Mouse (Mus musculus): ENCODE data around the gene Peak1. TPM values are rescaled to one million over a fixed set of nuclear protein-coding genes. Genes with fewer than 3 reads are reported as not detected.
A peak's percentile ranks its signal among the peaks of the same experiment; 100 is the strongest.

The Peak1 gene
- total RNA-seq, 2 experiments from 2014 or later: 10.8 to 18.2 TPM

DNA sequence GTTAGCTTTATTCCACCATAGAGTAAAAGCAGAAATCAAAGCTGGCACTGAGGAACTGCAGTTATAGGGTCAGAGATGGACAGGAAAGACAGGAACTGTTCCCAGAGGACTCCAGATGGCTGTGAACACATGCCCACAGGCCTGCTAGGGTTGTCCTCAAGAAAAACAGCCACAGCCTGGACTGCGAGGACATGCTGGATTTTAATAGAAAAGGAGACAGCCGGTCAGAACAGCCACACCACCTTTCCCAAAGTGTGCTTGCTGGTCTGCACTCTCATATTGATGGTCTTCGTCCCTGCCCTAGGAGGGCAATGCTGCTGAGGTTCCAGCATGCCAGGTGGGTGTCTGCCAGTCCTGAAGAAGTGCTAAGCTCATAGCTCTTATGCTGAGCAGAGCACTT, 148.8 kb downstream of the Peak1 start:
- no peak overlapping the region for H3K4me3 ChIP-seq
- no peak for TF ChIP-seq CTCF (IDR thresholded peaks at IDR 0.05)
- no peak for DNase-seq
- intact Hi-C loops (cut with DNase I): loop anchor here (5.0 kb wide), 1 partner anchor 148 kb away; the partner anchor contains the start of genes Hmg20a and Peak1
- no peak overlapping the region for H3K27ac ChIP-seq

DNA sequence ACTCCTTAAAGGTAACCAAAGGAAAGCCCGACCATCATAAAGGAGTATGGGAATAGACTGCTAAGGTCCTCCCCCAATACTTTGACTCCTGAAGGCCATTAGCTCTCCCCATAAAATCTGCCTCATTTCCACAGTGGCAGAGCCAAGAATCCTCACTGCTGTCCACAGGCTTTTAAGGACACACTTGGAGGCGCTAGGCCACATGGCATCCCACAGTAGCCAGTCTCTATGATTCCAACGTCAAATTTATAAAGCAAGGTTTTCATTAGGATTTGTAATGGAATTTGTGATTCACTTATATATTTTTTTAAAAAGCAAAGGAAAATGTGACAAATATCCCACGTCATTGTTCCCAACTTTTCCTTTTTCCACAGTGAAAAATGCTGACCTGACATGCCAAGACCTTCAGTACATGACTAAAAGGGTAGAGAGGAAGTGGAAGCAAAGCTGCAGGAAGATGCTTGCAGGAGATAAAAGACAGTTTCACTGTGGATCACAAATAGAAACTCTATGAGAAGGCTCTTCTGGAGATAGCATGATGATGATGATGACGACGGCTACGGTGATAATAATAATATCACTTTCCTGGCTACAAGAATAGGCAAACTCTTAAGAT, 151.6 kb downstream of the Peak1 start:
- no peak for DNase-seq
- intact Hi-C loops (cut with DNase I): loop anchor here (5.0 kb wide), 1 partner anchor 151 kb away; the partner anchor contains the start of genes Hmg20a and Peak1
- no peak for TF ChIP-seq CTCF (IDR thresholded peaks at IDR 0.05)
- Histone ChIP-seq H3K27ac (peak overlapping the region; percentile 59), H3K4me3 (no peak overlapping the region)

DNA sequence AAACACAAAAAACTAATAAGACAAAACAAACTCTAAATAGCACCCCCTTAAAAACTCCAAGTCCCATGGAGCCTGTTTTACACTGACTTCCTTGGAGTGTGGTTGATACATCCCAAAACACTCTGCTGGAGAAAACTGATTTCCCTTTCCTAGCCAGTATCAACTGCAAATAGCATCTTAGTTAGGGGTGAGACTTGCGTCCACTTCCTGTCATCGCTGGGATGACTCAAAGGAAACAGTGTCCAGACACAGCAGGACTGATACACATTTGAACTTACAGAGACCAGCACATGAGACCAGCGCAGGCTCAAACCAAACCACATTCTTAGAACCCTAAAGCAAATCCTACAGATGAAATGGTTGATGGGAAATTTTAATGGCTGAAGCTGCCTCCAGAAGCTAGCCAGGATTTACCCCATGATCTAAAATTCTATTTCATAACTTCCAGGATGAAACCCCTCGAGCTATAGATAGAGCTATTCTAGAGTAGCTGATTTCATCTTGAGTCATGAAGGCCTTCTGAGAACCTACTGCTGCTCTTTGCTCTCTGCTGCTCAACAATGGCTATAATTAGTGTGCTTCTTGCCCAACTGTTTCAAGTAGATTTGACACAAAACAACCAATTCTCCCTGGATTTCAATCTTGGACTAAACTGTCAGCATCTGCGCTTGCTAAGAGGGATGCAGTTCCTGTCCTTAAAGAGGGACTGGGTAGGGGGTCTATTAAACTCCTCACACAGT, 152.2 kb downstream of the Peak1 start:
- peak overlapping the region; percentile 59 for H3K27ac ChIP-seq
- no peak for TF ChIP-seq CTCF (IDR thresholded peaks at IDR 0.05)
- intact Hi-C loops (cut with DNase I): loop anchor here (2.0 to 5.0 kb wide), 3 partner anchors 152 to 287 kb away; partner anchors contain the start of genes Hmg20a and Peak1
- no peak for DNase-seq
- H3K4me3 ChIP-seq: no peak overlapping the region

DNA sequence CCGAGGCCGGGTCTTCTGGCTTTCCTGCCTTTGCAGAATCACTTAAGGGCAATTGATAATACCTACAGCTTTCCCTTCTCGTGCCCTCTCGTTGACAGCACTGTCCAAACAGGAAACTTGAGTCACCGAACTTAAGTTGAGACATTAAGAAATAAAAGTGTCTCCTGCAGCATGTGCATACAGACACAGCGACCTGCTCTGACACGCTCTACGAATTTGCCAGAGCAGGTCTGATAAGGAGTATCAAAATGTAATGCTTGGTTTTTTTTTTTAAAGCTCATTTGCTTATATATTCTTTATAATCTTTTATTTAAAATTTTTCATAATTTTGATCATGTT, 152.9 kb downstream of the Peak1 start:
- peak overlapping the region; percentile 24 for H3K27ac ChIP-seq
- DNase-seq: no peak
- 0 out of 2 replicates have a peak overlapping the region, but pooled peaks have one; percentile 19 for H3K4me3 ChIP-seq
- no peak for TF ChIP-seq CTCF (IDR thresholded peaks at IDR 0.05)
- intact Hi-C loops (cut with DNase I): loop anchor here (2.0 to 5.0 kb wide), 3 partner anchors 152 to 288 kb away; partner anchors contain the start of genes Hmg20a and Peak1

DNA sequence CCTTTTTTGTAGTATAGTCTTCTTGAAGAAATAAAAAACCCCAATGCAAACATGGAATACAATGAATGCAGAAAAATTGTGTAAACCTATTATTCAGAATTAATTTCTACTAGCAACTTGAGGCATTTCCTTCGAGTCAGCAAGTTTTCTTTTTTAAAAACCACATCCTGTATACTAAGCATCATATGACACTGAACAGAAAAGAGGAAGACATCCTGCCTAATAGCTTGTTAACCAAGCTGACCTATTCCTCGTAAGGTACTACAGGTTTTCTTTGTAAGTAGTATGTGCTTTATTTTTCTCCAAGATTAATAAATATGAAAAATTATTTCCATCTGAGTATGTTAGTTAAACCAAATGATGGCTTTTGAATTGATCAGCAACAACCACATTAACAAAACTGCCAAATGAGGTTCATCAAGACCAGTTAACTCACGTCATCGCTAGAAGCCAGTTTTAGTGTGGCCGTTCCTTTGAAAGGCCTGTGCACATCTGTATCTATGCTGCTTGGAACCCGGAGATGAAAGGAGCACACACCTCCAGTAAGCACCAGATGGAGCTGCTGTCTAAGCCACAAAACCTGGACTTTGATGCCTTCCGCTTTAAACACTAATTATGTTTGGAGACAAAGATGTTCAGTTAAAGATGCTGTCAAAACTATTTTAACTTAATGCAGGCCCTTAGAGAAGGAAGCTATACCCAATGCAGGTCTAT, 153.4 kb downstream of the Peak1 start:
- peak; percentile 85 for TF ChIP-seq CTCF (IDR thresholded peaks at IDR 0.05)
- DNase-seq: peak; percentile 29
- peak overlapping the region; percentile 24 for H3K27ac ChIP-seq
- intact Hi-C loops (cut with DNase I): loop anchor here (2.0 to 5.0 kb wide), 3 partner anchors 153 to 288 kb away; partner anchors contain the start of genes Hmg20a and Peak1
- H3K4me3 ChIP-seq: 0 out of 2 replicates have a peak overlapping the region, but pooled peaks have one; percentile 19

DNA sequence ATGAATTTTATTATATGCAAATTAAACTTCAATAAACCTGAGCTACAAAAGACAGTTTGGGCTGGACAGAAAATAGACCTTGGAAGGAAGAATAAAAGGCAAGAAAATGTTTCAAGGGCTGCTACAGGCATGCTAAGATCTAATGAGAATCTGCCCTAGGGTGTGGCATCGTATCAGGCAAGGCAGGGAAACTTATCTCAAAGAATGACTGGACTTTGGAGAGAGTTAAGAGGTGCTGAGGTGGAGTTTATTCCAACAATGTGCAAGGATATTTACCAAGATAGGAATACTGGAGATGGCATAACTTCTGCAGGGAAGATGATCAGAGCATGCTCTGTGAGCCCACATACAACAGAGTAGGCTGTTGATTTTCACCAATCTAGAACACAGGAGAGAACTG, 154.8 kb downstream of the Peak1 start:
- TF ChIP-seq CTCF (IDR thresholded peaks at IDR 0.05): no peak
- no peak overlapping the region for H3K27ac ChIP-seq
- intact Hi-C loops (cut with DNase I): no loop called here
- DNase-seq: no peak
- H3K4me3 ChIP-seq: no peak overlapping the region

DNA sequence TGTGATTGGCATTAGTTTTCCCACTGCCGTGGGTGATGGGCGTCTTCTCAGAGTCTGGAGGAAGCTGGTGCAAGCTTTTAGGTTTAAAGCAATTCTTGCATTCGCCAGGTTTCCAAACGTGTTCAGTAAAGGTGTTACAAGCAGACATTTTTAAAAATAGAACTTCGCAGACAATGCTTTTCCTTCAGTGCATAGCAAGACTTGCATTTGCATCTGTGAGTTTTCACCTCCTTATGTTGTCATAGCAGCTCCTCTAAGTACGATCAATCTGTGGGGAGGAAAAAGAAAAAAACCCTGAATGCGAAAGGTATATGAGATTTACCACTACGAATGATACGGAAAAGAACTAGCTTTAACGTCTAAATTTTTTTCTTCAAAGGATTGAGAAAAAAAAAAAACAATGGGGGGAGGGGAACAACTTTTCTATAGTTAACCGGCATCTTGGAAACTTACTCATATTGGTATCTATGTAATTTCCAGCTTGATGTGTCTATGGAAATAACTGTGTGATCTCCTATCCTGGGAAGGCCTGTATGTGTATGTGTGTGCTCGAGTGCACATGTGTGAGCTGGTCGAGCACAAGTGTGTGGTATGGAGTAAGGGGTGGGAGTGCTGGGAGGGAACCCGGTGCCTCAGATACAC, 157.3 kb downstream of the Peak1 start:
- intact Hi-C loops (cut with DNase I): no loop called here
- H3K27ac ChIP-seq: no peak overlapping the region

DNA sequence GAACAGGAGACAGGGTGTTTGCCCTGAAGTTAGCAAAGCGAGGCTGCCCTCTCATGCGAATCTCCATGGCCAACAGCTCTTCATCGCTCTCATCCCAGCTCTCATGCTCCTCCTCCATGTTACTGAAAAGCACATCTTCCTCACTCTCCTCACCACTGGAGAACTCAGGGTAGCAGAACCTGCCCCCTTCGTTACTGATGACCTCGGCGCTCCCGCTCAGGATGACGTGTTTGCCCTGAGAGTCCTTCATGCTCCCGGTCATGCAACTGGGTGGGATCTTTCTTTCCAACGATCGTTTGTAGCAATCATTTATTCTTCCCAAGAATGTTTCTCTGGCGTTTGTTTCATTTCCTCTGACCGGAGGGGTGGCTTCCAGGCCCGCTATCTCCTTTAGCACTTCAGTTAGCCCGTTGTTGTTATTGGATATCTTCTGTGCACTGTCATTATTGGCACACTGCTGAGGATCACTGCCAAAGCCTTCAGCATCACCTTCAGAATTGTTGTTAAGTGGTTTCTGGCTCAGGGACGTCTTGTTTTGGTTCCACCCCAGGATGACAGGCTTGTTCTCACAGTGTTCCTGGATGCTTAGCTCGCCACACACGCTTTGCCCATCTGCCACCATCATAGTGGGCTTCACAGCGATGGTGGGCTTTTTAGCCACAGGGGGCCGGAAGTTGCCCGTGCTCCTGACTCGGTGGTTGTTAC, 157.9 kb downstream of the Peak1 start:
- Histone ChIP-seq H3K4me3 (no peak overlapping the region), H3K27ac (peak overlapping the region; percentile 24; the same call in 1 of the 2 replicates)
- peak; percentile 39 for DNase-seq
- intact Hi-C loops (cut with DNase I): no loop called here
- no peak for TF ChIP-seq CTCF (IDR thresholded peaks at IDR 0.05)

More for the DNA sequence above, 157.3 kb downstream of the Peak1 start:
- TF ChIP-seq CTCF (IDR thresholded peaks at IDR 0.05): no peak
- DNase-seq: no peak
- no peak overlapping the region for H3K4me3 ChIP-seq

DNA sequence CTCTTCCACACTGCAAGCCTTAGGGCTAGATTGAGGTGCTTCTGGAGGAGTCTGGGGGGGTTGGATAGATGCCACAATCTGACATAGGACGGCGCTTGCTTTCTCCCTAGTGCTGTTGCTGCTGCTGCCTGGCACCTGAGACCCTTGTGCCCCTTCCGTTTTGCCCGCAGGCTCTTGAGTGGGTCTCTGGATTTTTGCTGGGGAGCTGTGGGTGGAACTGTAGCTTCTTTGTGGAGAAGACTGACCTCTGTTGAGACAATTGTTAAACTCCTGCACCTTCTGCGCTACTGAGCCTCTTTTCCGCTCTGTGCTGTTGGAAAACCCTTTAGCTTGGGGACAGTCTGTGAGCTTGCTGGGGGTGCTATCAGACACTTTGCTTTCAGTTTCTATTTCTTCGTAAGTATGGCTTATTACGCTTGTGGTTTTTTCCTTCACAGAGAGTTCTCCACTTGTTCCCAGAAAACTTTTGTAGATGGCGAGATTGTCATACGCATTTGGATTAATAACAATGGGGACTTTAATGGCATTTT, 159.5 kb downstream of the Peak1 start:
- Histone ChIP-seq H3K4me3 (peak overlapping the region; percentile 2; the same call in 1 of the 2 replicates), H3K27ac (no peak overlapping the region; the same call in 1 of the 2 replicates)
- DNase-seq: no peak
- intact Hi-C loops (cut with DNase I): no loop called here
- TF ChIP-seq CTCF (IDR thresholded peaks at IDR 0.05): no peak

DNA sequence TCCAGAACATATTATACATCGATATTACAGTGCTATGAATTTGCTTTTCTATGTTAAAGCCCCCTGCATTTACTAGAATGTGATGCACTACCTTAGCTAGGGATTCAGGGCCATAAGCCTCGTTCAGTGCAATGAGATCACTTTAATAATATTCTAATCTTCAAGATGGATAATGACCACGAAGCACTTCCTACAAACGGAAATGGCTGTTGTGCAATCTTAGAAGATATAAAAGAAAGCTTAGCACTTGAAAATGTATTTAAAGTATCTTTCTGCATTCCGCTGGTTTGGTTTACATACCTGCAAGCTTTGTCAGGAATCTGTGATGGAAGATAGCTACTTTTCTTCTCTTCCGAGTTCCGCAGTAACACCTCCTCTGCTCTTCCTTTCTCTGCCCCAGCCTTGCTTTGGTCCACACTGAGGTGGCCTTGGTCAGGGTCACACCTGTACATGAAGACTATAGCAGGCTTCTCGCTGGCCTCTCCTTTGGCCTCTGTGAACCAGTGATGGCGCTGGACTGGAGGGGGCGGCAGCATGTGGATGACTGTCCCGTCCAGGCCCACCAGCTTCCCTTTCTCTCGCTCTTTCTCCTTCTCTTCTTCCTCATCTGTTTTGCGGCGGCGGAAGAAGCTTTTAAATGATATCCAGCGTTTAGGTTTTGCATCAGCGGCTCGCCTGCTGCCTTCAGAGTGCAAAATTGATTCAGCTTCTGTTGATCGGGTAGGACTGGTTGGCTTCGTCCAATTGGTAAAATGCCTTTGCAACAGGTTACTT, 160.5 kb downstream of the Peak1 start:
- DNase-seq: no peak
- no peak overlapping the region for H3K27ac ChIP-seq
- intact Hi-C loops (cut with DNase I): no loop called here
- peak overlapping the region; percentile 11; the same call in 1 of the 2 replicates for H3K4me3 ChIP-seq
- TF ChIP-seq CTCF (IDR thresholded peaks at IDR 0.05): no peak
